Mouse (Mus musculus) liver, adult 2 months (tissue): Measurements from ENCODE around the gene Slc25a34. TPM values are rescaled to one million over a fixed set of nuclear protein-coding genes. Genes with fewer than 3 reads are reported as not detected.

Experiments
- DNase-seq: peaks from one replicate; pipeline ENCODE4 v3.0.0-alpha.2; 2011; ENCODE audit warnings: low read depth, low spot score; ENCODE audit errors: extremely low read depth
- H3K27ac ChIP-seq: fragments of 200-500 bp; replicated peaks from 2 replicates; pipeline ENCODE4 v1.5.1; 2012; ENCODE audit warnings: low read depth, mild to moderate bottlenecking, control low read depth, inconsistent platforms, low read length; ENCODE audit not compliant: insufficient read depth
- H3K27me3 ChIP-seq: fragments of 200-500 bp; 2 replicates; pipeline ENCODE4 v1.6.1; 2012; ENCODE audit warnings: mild to moderate bottlenecking, moderate library complexity, low read length, inconsistent platforms; ENCODE audit not compliant: control insufficient read depth, insufficient read depth
- H3K36me3 ChIP-seq: fragments of 200-500 bp; 2 replicates; pipeline ENCODE4 v1.6.1; 2012; ENCODE audit warnings: low read length, inconsistent platforms; ENCODE audit not compliant: control insufficient read depth, insufficient read depth
- H3K4me1 ChIP-seq: fragments of 200-500 bp; 2 replicates; pipeline ENCODE4 v1.6.1; 2011; ENCODE audit warnings: low read length; ENCODE audit not compliant: control insufficient read depth, insufficient read depth
- H3K4me3 ChIP-seq: fragments of 200-500 bp; 2 replicates; pipeline ENCODE4 v1.5.1; 2011; ENCODE audit warnings: low read depth, mild to moderate bottlenecking, control low read depth, low read length, moderate library complexity; ENCODE audit not compliant: insufficient read depth
- H3K79me2 ChIP-seq: fragments of 200-500 bp; 2 replicates; pipeline ENCODE4 v1.6.1; 2012; ENCODE audit warnings: inconsistent platforms, mild to moderate bottlenecking, low read length, moderate library complexity; ENCODE audit not compliant: control insufficient read depth, insufficient read depth
- H3K9ac ChIP-seq: fragments of 200-500 bp; 2 replicates; pipeline ENCODE4 v1.6.1; 2012; ENCODE audit warnings: low read depth, mild to moderate bottlenecking, control low read depth, inconsistent platforms, low read length
- CTCF ChIP-seq: fragments of 200-500 bp; IDR thresholded peaks from 2 replicates; pipeline ENCODE4 v1.5.1; 2011; ENCODE audit warnings: low read depth, low read length, control low read depth
- POLR2A ChIP-seq: fragments of 200-500 bp; IDR thresholded peaks from 2 replicates; pipeline ENCODE4 v1.6.1; 2011; ENCODE audit warnings: low read length, control low read depth; ENCODE audit not compliant: insufficient read depth; ENCODE audit errors: extremely low read depth
- WGBS: fragments of 180-500 bp; shearing (Covaris S2); methylation state at CpG from one replicate; pipeline ENCODE4 v1.1.7; 2018; 5-methylcytosine and 5-hydroxymethylcytosine counted together
- polyA plus RNA-seq: library from polyadenylated mRNA; depleted of rRNA; stranded (reverse); fragments of >200 nt; gene quantifications from 2 replicates; pipeline ENCODE4 v1.2.3, GENCODE M21; 2012
- total RNA-seq: library from RNA; depleted of rRNA; stranded (reverse); fragments of >200 nt; gene quantifications from 2 replicates; pipeline ENCODE4 v1.2.3, GENCODE M21; 2014

Slc25a34 gene
- total and polyA plus RNA-seq, 2 experiments = 5.1 to 10.2 TPM

DNA sequence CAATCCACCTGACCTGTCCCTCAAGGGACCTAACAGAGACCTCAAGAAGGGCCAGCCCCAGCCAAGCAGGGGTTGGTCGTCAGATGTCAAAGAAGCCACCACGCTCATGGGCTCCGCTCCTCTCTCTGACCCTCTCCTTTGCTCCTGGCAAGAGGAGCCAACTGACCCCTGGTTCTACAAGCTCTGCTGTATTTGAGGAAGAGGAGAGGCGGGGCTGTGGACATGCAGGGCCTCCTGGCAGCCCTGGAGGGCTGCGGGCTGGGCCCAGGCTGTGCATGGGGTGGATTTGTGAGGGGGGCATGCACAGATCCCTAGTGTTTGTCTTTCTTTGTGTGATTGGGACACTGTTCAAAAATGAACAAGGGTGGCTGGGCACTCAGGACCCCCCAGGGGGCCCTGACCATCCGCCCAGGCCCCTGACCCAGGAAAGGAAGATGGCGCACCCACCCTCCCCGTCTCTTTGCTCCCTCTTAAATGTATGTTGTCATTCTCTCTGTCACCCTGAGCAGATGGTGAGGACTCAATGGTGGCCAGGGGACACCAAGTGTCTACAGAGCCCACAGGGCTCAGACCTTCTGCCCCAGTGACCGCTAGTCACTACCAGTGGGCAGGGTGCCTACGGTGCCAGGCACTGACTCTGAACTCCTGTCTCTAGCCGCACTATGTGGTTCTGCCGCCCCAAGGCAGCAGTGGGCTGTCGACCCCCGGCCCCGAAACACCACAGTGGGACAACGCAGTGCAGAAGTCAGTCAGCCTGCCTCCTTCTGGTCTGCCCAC is 2.3 kb upstream of the Slc25a34 start:
- Histone ChIP-seq H3K4me1 (peaks cover 16% of the 10 kb centered on the region), H3K27ac (no peak overlapping the region), H3K79me2 (peaks cover 8% of the 10 kb centered on the region; the same call in 1 of the 2 replicates), H3K36me3 (no peaks in the 10 kb centered on the region), H3K4me3 (no peak overlapping the region), H3K27me3 (no peaks in the 10 kb centered on the region), H3K9ac (no peak overlapping the region)
- DNase-seq = no peak
- TF ChIP-seq CTCF (no peak), POLR2A (no peak)
- 94% methylated on average over 16 of the region's 16 CpGs for WGBS

DNA sequence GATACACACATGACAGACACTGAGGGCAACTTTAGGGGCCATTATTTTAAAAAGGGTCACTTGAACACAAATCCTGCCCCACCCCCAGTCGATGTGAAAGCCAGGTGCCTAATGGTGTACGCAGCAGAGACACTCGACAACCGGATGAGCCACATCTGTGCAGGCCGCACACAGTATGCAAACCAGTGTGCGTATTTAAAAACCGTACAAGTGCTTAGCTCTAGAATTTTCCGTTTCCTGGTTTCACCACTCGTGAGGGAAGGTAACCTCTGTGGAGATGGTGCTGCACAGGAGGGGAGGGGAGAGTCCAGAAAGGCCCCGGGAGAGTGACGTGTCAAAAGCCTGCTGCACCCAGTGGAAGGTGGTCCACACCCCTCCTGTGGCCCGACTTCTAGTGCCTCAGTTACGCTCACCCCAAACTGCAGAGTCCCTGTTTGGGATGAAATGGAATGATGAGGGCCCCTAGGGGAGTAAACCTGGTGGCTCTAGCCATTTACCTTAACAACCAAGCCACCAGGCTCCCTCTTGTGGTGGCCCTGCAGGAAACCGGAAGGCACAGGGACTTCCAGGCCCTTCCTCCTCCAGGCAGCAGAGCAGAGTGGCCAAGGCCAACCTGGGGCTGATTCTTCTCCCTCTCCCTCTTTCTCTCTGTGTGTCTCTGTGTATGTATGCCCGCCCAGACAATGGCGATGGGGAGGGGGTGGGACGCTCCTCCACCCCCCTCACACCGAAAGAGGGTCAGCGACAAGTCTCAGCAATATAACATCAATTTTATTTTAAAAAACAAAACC is 1.6 kb upstream of the Slc25a34 start:
- H3K27me3 ChIP-seq = no peaks in the 10 kb centered on the region
- H3K4me3 ChIP-seq = no peak overlapping the region
- no peak overlapping the region for H3K9ac ChIP-seq
- H3K4me1 ChIP-seq = peaks cover 16% of the 10 kb centered on the region
- DNase-seq = peak; percentile 61
- peaks cover 8% of the 10 kb centered on the region; the same call in 1 of the 2 replicates for H3K79me2 ChIP-seq
- TF ChIP-seq CTCF = peak; percentile 84
- TF ChIP-seq POLR2A = no peak
- no peak overlapping the region for H3K27ac ChIP-seq
- no peaks in the 10 kb centered on the region for H3K36me3 ChIP-seq
- WGBS = 78% methylated on average over 19 of the region's 19 CpGs

DNA sequence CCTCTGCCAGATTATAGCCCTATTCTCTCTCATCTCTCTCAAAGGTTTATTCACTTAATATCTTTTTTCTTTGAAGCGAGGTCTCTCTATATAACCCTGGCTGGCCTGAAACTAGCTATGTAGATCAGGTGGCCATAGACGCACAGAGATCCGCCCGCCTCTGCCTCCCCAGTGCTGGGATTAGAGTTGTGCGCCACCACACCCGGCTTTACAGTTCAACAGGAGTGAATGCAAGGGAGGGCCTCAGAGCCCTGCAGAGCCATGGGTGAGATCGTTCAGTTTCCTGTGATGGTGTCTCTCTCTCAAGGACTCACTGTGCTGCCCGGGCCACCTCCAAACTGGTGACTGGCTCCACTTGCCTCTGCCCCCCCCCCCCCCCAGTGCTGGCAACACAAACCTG is 513 bp upstream of the Slc25a34 start:
- H3K4me1 ChIP-seq = peaks cover 16% of the 10 kb centered on the region
- H3K36me3 ChIP-seq = no peaks in the 10 kb centered on the region
- no peak for DNase-seq
- H3K4me3 ChIP-seq = no peak overlapping the region
- H3K27ac ChIP-seq = peak overlapping the region; percentile 32
- no peak overlapping the region for H3K9ac ChIP-seq
- H3K79me2 ChIP-seq = peaks cover 8% of the 10 kb centered on the region; the same call in 1 of the 2 replicates
- no peak for TF ChIP-seq CTCF
- TF ChIP-seq POLR2A = no peak
- WGBS = 71% methylated on average over 8 of the region's 8 CpGs
- H3K27me3 ChIP-seq = no peaks in the 10 kb centered on the region

DNA sequence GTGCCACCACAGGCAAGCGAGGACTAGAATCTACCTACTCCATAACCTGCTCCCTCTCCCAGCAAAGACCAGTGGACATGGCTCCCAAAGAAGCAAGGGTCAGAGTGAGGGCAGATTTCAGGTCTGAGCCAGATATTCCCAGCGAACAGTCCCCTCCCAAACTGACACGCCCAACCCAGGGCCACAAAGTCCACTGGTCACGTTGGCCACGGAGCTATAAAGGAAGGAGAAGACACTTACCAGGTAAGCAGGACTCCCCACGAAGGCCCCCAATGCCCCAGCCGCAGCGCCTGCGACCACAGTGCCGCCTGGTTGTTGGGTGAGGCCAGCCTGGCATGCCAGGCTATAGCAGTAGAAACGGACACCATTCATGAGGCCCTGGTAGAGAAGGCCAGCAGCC is 584 bp downstream of the Slc25a34 start:
- WGBS = 48% methylated on average over 11 of the region's 11 CpGs
- H3K36me3 ChIP-seq = no peaks in the 10 kb centered on the region
- DNase-seq = peak; percentile 94
- H3K79me2 ChIP-seq = peaks cover 8% of the 10 kb centered on the region; the same call in 1 of the 2 replicates
- peak overlapping the region; percentile 77 for H3K4me3 ChIP-seq
- H3K9ac ChIP-seq = peak overlapping the region; percentile 80
- TF ChIP-seq POLR2A (peak; percentile 77), CTCF (no peak)
- H3K27ac ChIP-seq = peak overlapping the region; percentile 91
- peaks cover 17% of the 10 kb centered on the region for H3K4me1 ChIP-seq
- no peaks in the 10 kb centered on the region for H3K27me3 ChIP-seq

DNA sequence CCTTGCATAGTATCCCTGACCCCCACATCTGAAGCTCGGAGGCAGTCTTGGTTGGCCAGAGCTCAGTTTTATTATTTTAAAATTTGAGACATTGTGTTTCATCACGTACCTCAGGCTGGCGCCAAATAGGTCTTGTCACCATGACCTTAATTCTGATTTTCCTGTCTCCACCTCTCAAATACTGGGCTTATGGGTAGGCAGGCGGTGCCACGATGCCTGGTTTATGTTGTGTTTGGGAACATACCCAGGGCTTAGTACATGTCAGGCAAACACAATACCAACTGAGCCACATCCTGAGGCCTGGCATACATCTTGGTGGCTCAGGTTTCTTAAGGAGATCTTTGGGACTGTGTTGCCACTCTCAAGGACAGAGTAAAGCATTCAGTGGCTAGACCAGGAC is 1.0 kb downstream of the Slc25a34 start:
- Histone ChIP-seq H3K4me1 (peaks cover 17% of the 10 kb centered on the region), H3K27ac (peak overlapping the region; percentile 91), H3K4me3 (peak overlapping the region; percentile 77), H3K36me3 (no peaks in the 10 kb centered on the region), H3K79me2 (peaks cover 8% of the 10 kb centered on the region; the same call in 1 of the 2 replicates), H3K9ac (peak overlapping the region; percentile 60), H3K27me3 (no peaks in the 10 kb centered on the region)
- DNase-seq = peak; percentile 70
- 23% methylated on average over 5 of the region's 5 CpGs for WGBS
- TF ChIP-seq CTCF (no peak), POLR2A (no peak)
